Mouse (Mus musculus) T-cell, adult 2 months (primary cell): Measurements from ENCODE around the gene St5.

Experiments
- DNase-seq: peaks from one replicate; pipeline ENCODE4 v3.0.0; 2022; ENCODE audit warnings: low spot score

The St5 gene

DNA sequence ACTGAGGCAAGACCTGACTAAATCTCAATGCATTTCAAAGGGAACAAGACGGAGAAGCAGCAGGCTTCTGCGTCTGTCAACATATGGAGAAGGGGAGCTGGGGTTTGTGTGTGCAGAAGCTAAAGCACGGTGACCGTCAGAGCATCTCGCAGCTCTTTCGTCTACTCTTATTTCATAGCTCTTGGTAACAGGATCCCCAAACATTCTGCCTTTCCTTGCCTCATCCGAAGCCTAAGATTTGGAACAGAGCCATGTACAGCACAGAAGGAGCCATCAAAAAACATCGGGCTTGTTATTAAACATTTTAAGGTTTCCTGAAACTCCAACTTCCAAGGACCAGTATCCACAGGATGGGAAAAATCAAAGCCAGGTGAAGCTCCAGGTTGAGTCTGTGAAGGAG, 62.3 kb downstream of the St5 start:
- no peak for DNase-seq

DNA sequence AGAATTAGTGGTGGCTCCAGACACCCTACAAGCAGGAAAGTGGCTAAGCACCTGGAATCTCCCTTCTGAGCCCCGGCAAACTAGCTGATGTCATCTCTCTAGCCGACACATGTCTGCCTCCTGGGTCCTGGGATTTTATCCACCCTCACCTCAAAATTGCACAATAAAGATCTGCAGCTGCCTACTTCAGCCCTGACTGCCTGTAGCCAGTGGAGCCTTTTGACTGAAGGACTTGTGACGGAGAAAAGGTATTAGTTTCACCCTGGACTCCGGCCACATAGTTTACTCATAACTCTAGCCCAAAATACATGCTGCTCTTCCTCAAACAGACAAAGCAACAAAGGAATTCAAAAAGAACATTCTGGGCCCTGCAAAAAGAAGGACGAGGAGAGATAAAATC, 66.0 kb downstream of the St5 start:
- no peak for DNase-seq

DNA sequence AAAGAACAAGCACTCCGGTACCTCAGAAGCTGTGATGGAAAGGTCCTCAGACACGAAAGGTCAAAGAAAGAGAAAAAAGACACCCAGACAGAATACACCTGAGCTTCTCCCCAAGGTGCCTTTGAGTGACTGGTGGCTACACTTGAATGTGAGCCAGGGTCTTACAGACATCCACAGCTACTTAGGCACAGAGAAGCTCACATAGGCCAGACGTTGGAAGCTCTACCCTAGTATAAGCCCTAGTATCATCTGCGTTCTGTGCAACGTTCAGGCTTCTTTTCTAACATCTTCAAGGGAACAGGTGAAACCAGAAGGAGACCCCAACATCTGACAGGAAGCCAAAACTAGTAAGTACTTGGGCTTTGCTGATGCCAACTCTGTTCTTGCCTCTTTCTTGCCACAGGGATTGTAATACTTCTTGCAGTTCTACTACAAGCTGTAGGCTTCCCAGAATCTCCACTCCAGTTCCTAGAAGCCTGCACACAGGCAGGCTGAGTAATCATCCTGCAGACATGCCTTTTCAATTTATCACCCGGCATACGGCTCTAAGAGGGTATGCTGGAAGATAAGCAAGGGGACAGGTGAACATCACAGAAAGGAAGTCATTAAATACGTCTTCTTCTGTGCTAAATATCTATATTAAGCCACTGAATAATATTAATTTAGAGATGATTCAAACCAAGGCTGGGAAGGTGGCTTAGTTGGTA, 67.2 kb downstream of the St5 start:
- no peak for DNase-seq

DNA sequence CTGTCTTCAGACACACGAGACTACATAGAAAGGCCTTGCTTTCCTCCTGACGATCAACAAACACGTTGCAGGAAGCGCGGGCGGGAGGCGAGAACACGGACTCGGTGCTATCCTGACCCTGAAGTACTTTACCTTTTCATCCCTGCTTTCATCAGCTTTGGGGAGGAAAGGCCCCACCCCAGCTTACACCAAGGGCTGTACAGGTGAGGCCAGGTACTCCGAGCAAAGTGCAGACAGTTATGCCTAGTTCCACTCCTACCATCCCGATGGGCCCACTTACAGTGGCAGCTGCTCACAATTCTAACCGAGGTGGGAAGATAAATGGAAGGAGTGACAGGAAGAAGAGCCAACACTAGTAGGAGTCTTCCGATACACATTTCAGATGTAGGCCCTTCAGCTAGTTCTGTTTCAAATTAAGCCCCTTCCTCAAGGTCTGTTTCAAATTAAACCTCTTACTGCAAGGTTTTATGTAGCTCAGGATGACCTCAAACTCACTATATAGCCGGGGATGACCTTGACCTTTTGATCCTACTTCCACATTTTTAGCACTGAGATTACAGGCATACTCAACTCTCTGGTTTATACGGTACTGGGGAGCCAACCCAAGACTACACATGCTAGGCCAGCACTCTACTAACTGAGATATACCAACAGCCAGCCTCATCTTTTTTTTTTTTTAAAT, 69.9 kb downstream of the St5 start:
- DNase-seq = no peak

DNA sequence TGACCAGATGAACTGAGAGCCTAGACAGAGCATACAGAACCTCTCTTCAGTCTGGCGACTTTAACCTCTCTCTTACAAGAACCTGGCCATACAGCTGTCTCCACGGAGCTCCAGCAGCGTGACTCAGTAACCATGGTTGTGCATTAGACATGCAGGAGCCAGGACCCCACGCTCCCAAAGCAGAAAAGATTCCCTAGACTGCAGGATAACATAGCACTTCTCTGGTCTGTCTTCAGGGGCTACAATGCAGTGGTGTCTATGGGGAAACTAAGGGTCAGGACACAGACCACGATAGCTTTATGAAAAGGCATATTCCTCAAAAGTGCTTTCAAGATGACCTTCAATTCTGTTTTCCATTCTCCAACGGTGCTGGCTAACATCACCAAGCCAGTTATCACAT, 72.1 kb downstream of the St5 start:
- DNase-seq = no peak

DNA sequence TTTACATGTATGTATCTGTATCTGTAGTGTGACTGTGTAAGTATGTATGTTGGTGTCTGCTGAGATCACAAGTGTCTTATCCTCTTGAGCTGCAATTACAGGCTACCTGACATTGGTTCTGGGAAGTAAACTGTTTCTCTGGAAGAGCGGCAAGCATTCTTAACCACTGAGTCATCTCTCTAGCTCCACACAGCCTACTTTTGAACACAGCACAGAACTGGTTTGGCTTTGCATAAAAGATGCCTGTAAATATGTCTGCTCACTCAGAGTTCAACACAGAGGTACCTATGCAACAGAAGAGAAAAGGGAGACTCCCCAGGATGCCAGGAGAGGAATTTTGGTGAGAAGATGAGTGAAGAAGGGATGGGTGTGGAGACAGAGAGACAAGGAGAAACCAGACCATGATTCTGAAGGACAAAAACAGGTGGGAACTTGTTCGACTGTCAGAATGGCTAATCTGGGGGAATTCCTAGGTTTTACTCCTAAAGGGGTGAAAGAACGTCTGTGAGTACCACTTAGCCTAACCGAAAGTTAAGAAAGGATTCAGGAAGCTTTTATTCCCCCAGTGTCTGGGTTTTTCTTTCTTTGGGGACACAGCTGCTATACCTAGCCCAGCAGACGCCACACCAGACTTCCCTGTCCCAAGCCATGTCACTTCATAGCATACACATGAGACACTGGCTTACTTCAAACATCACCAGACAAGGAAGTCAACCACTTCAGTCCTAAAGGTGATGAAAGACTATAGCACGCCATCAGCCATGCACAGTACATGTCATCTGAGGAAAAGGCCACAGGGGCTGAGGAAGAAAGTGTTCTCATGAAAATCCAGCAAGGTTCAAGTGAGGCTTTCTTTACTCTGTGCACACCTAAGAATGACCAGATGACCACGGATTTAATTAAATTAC, 73.3 kb downstream of the St5 start:
- no peak for DNase-seq

DNA sequence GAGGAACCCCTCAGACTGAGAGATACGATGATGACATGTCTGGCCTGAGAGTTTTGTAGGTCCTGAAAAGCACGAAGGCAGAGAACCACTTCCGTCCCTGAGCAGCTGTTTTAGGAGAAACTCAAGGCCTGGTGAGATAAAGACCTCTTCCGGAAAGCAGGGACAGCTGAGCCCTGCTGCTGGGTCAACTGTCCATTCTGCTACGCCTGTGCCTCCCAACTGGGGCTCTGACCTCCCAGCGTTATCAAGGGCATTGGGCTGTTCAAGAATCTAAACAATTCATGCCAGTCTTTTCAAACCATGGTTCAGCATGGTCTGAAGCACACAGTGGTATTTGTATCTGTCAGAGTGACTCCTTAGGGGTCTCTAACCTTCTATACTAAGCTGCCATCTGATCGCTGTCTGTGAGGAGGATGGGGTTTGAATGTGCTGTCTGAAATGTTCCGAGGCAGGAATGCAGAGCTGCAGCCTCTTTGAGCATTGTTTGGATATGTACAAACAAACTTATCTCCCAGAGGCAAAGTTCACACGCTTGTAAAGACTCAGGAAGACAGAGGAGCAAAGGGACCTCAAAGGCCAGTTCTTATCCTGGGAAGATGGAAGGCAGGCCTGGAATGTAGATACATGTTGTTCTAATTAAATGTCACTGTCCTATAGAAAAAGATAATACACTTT, 74.3 kb downstream of the St5 start:
- DNase-seq = no peak

DNA sequence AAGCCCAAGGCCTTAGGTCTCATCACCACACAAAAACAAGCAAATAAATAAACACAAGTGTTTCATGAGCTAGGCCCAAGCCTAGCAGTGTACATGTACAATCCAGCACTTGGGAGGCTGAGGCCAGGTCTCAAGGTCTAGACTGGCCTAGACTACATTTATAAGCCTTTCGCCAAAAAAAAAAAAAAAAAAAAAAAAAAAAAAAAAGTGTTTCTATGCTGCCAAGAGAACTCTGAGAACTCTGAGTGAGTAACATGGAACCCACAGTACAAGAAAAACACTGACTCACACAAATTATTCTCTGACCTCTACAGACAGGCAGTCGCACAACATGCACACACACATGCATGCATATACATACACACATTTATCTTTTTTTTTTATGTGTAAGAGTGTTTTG, 75.6 kb downstream of the St5 start:
- DNase-seq = no peak

DNA sequence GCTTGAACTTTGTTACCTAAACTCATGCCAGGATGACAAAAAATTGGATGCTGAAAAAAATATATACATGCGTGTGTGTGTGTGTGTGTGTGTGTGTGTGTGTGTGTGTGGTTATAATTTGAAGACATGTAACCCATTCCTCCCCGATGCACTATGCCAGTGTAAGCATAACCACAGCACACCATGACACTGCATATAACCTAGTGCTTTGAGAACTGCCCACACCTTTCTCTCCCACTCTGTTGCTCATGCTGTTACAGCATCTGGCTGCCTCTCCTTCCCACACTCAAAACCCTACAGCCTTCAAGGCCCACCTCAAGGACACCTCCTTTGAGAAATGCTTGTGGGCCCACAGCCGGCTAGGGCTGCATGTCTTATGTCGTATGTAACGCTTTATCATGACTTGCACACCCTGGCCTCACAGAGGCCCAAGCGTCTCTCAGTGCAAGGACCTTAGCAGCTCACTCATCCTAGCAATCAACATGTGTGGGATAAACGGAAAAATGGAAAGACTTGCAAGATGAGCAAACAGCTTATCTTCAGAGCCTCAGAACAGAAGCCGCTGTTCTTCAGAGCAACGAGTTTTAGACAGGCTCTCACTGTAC, 81.1 kb downstream of the St5 start:
- DNase-seq = no peak

DNA sequence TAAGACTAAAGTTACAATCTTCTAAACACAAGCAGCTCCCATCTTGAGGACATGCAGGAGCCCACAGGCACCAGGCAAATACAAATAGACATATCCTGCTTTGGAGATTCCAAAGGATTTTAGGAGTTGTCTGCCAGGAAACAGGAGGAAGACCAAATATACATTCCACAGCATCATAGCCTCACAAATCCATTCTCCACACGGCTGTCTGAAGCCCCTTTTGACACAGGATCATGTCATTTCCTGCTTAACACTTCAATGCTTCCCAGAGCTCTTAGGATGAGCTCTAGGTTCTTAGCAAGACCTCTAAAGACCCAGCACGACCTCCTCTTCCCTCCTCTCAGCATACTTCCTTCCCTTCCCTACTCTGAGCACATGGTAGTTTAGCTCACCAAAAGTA, 82.4 kb downstream of the St5 start:
- DNase-seq = no peak

DNA sequence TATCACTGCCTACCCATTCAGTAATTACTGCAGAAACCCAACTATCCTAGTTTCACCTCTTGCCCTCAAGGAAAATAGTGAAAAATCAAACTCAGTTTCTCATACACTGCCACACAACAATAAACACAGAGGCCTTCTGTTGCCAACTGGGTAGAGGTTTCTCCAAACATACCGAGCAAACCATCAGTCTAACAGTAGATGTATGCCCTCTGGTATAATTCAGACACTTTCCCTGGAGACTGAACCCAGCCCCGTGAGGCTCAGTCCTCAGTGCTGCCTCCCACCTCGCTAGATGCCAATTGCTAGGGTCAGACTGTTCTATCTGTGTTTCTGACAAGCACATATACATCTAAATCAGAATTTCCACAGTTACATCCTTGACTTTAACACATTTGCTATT, 83.1 kb downstream of the St5 start:
- no peak for DNase-seq

DNA sequence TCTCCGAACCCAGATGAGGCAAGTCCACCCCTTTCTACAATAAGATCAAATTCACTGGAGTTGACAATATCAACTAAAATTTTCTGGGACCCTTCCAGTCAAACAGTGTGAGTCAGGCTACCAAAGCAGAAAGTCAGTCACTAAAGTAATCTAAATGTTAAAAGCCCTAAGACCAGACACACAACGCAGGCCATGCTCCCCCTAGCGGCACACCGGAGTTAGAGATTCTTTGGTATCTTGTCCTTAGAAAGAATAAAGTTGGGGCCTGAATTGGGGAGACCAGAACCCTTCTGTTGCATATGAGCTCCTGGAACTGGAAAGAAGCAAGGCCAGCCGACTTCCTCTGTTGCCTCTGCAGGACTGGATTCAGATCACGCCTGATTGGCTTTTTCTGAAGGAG, 84.7 kb downstream of the St5 start:
- peak; percentile 6 for DNase-seq

DNA sequence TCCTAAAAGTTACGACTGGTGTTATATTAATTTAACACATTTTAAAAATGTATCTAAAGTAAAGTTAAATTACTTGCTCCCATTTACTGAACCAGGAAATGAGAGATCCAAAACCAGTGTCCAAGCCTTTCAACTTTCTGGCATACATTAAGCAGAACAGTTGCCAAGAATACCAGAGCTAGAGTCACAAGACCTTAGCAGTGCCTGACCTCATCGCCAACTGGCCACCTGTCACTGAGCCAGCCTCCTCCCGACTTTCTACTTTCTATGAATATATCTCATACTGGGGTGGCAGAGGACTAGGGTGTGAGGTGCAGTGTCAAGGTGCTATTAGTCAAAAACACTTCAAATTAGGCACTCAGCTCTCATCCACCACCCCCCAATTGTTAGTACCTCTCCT, 85.6 kb downstream of the St5 start:
- no peak for DNase-seq

DNA sequence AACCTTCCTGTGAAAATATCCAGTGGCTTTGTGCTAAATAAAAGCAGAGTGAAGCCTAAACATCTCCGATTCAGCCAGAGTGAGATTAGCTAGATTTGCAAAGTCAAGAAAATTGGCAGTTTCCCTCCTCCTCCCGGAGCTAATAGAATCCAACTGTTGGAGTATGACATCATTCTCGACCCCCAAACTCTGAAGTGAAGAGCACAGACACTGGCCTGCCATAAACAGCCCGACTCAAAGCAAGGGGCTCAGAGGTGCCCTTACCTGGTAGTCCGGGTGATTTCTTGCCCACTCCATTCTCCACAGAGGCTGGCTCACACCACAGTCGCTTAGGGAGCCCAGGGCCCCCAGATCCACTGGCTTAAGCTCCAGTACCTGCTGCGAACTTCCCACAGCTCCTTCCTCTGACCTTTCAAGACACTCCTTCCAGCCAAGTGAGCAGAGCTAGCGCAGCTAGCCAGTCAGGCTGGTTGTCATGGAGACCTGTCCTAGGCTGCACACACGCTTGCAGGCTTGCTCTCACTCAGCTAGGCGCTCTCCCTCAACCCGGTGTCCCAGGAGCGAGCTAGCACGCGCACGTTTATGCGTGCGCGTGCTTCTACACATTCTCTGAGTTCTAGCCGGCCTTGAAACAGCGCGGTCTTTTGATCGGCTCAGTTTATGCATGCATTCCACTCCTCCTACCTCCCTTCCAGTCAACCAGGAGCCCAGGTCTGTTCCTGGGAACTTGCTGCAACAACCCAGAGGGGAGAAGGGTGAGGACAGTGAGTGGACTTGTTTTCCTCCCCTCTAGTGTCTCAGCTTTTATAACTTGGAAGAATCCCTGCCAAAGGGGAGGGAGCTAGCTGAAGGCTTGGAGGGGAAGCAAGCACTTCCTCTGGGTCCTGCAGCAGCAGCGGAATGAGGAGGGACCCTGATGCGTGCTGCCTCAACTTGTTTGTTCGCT, 87.1 kb downstream of the St5 start:
- peak; percentile 5 for DNase-seq

DNA sequence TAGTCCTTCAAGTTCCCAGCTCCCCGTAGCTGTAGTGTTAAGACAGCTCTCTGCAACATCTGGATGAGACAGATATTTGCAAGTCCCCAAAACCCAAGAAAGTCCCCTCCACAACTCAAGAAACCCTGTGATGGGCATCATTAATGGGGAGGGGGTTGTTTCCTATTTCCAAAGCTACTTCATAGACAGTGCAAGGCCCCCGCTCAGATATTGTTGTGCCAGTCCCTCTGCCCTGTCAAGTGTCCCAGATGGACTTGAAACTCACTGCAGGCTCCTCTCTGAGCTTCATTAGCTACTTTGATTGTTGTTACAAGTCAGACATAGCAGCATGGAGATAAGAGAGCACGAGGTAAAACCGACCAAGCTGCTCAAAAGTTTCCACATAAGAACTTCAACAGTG, 87.8 kb downstream of the St5 start:
- no peak for DNase-seq

DNA sequence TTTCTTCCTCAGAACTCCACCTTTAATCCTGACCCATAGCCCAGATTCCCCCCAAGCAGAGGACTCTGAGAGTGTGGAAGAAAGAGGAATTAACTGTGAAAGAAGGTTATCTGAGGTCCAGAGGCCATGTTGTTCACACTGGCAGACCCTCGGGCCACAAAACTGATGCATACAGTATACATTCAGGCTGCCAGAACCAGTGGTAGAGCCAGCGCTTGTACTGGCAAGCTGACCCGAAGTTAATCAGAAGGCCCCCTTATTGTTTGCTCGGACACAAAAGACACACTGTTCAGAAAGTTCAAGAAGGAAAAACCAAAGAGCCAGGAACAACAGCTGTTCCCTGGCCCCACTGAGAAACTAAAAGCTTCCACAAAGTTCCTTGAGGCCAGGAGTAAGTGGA, 88.5 kb downstream of the St5 start:
- no peak for DNase-seq

DNA sequence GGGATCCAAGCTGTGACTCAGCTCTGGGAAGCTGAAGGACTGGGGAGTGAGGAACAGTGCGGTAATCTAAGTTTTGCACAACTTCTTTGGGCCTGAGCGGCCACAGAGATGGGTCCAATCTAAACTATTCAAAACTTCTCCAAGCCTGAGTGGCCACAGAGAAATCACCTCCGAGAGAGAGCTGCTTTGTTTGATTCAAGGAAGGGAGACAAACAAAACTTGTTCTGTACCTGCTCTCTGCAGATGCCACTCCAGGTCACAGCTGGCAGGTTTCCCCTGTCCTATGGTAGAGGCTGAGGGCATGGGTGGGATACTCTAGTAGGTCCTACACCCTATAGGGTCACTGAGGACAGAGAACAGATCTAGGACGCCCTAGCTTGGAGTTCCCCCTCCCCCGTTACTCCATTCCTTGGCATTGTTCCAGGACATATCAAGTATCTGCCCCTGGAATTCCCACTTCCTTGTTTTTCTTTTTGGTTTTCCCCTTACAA, 89.8 kb downstream of the St5 start:
- DNase-seq = no peak

DNA sequence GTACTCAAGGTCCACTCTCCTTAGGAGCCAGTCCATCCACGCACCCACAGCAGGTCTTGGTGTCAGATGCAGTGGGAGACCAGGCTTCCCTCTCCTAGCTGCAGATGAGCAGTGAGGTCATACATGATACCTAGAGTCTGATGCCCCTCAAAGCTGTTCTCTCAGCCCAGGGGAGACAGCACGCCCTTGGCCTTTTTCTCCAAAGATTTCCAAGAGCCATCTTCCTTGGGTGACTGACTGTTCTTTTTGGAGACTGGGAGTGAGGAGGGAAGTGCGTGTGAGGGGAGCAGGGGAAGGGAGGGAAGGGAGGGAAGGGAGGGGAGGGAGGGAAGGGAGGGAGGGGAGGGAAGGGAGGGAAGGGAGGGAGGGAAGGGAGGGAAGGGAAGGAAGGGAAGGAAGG, 90.4 kb downstream of the St5 start:
- no peak for DNase-seq

DNA sequence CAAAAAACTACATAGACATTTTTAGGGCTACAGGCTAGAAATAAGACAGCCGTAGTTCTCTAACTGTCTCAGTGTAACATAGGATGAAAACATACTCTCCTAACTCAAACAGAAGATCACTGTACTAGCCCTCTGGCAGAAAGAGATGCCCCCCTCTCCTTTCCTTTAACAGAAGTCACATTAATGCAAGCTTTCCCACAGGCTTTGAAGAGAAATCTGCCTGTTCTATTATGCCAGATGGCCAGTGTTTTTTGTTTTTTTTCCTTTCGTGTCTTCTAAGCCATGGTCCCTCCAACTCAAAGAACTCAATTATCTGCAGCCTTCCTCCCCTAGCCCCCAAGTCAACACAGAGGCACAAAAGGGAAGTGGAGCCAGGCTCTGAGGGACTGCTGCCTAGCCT, 90.9 kb downstream of the St5 start:
- DNase-seq = no peak

DNA sequence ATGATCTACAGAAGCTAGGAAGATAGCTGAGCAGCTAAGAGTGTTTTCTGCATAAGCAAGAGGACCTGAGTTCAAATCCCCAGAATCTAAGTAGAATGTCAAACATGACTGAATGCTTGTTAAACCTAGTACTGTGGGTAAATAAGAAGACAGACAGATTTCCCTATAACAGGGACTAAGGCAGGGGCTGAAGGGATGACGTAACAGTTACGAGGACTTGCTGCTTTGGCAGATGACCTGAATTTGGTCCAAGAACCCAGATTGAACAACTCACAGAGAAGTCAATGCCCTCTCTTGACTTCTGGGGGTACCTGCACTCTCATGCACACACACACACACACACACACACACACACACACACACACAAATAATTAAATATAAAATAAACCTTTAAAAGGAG, 93.1 kb downstream of the St5 start:
- DNase-seq = no peak
